ENCODE assay signal across 8 mouse cellular contexts in genomic region chr5:114922998-114923473, GRCm38 (mm10). TPM values are rescaled to one million over a fixed set of nuclear protein-coding genes. Genes with fewer than 3 reads are reported as not detected.
DNase-seq lines count a peak whose midpoint lies in the region; ATAC-seq and TF ChIP-seq lines count a peak whose summit lies in the region.
"Had no signal": no experiment of that assay in that cellular context is flagged by ENCODE, and none has a peak within 500 bp of the region (broad histone marks: within the 10 kb centered on the region; RNA-seq: fewer than 3 reads in every experiment).

TSS of gene Oasl1 (plus strand) at chr5:114923240.

- TF ChIP-seq POLR2A in kidney, adult 2 months (IDR thresholded peaks at IDR 0.05; ENCODE audit: low read depth, low read length): no peak

- H3K27me3 ChIP-seq in kidney, adult 2 months (replicated peaks; ENCODE audit: control insufficient read depth, insufficient read depth, low read length): no peaks in the 10 kb centered on the region
- no peaks in the 10 kb centered on the region for H3K27me3 ChIP-seq in lung, embryonic 15.5 days
- H3K27me3 ChIP-seq: midbrain, embryonic 12.5 days had no signal

- no peaks in the 10 kb centered on the region for H3K4me1 ChIP-seq in ES-E14 (ENCODE audit: control insufficient read depth in 2 of 2, insufficient read depth in 2 of 2, low read length in 2 of 2, poor library complexity in 1 of 2)
- peaks cover 7% of the 10 kb centered on the region; the same call in 1 of the 2 replicates for H3K4me1 ChIP-seq in kidney, adult 2 months (ENCODE audit: control insufficient read depth, insufficient read depth, low read length)
- H3K4me1 ChIP-seq in lung, embryonic 15.5 days: peaks cover 11% of the 10 kb centered on the region
- H3K4me1 ChIP-seq: midbrain, embryonic 12.5 days had no signal

- no peaks in the 10 kb centered on the region for H3K36me3 ChIP-seq in ES-E14 (ENCODE audit: control insufficient read depth, insufficient read depth, low read length, poor library complexity, severe bottlenecking)
- no peaks in the 10 kb centered on the region for H3K36me3 ChIP-seq in kidney, adult 2 months (ENCODE audit: control insufficient read depth, insufficient read depth, low read length)
- H3K36me3 ChIP-seq in lung, embryonic 15.5 days: no peaks in the 10 kb centered on the region
- H3K36me3 ChIP-seq: midbrain, embryonic 12.5 days had no signal

- no peaks in the 10 kb centered on the region for H3K9me3 ChIP-seq in ES-E14 (ENCODE audit: control insufficient read depth, insufficient read depth, low read depth, low read length)
- H3K9me3 ChIP-seq in lung, embryonic 15.5 days: no peaks in the 10 kb centered on the region
- H3K9me3 ChIP-seq: midbrain, embryonic 12.5 days had no signal

- H3K4me3 ChIP-seq in ES-E14 (ENCODE audit: insufficient read depth in 1 of 2, low read depth in 1 of 2, low read length in 2 of 2, poor library complexity in 1 of 2, severe bottlenecking in 1 of 2): peak within 1 kb of the TSS; percentile 35 to 38; a peak in 2 of 4 replicates
- H3K4me3 ChIP-seq in kidney, adult 2 months (ENCODE audit: insufficient read depth, low read depth, low read length): peak within 1 kb of the TSS; percentile 58
- H3K4me3 ChIP-seq in lung, embryonic 15.5 days: peak within 1 kb of the TSS; percentile 35
- H3K4me3 ChIP-seq: midbrain, embryonic 12.5 days had no signal

- 4% methylated on average over 15 of the region's 15 CpGs for WGBS in kidney, adult 2 months
- WGBS in lung, embryonic 15.5 days: 17% methylated on average over 15 of the region's 15 CpGs

- no peak for DNase-seq in ES-E14 (ENCODE audit: low read depth, low spot score)
- peak; percentile 65 for DNase-seq in adrenal gland, adult 2 months
- peak; percentile 57 for DNase-seq in gastrocnemius, postnatal 25 days
- peak; percentile 74 for DNase-seq in kidney, adult 2 months
- peak; percentile 71 for DNase-seq in spleen, adult 12 weeks (ENCODE audit: low spot score)
- no peak for DNase-seq in cerebellum, adult 11 months

- H3K27ac ChIP-seq in ES-E14 (ENCODE audit: insufficient read depth, low read depth, low read length, poor library complexity, severe bottlenecking): no peak within 1 kb of the TSS
- H3K27ac ChIP-seq in kidney, adult 2 months (ENCODE audit: insufficient read depth, low read depth, low read length): peak within 1 kb of the TSS; percentile 2; the same call in 1 of the 2 replicates
- no peak within 1 kb of the TSS for H3K27ac ChIP-seq in lung, embryonic 15.5 days
- H3K27ac ChIP-seq: midbrain, embryonic 12.5 days had no signal

- in situ Hi-C loops in ES-E14 (cut with MboI; ENCODE audit: low sequenced_read_pairs in 2 of 2, unreplicated experiment in 2 of 2): no loop called here

- peak within 1 kb of the TSS; percentile 53; the same call in 1 of the 2 replicates for H3K9ac ChIP-seq in ES-E14 (ENCODE audit: insufficient read depth, low read depth, low read length, poor library complexity, severe bottlenecking)
- no peak within 1 kb of the TSS for H3K9ac ChIP-seq in lung, embryonic 15.5 days
- H3K9ac ChIP-seq: midbrain, embryonic 12.5 days had no signal

- H3K4me2 ChIP-seq in lung, embryonic 15.5 days: peak within 1 kb of the TSS; percentile 53
- H3K4me2 ChIP-seq: midbrain, embryonic 12.5 days had no signal

- ATAC-seq in lung, embryonic 15.5 days (ENCODE audit: borderline replicate concordance, extremely low read depth, low FRiP score, low TSS enrichment): peak; percentile 52; the same call in 1 of the 2 replicates

- TF ChIP-seq CTCF in kidney, adult 2 months (conservative IDR thresholded peaks at IDR 0.05; ENCODE audit: insufficient read depth, insufficient read length, low read depth, low read length): no peak

TF ChIP-seq in ES-E14, 5 proteins besides CTCF, POLR2A, EP300 and RAD21:
- no peak for TF ChIP-seq ZNF384 (IDR thresholded peaks at IDR 0.05; ENCODE audit: low read depth, low read length)
- no peak for TF ChIP-seq HCFC1 (IDR thresholded peaks at IDR 0.05; ENCODE audit: borderline replicate concordance, insufficient read depth, low read length)
- no peak for TF ChIP-seq ZC3H11A (IDR thresholded peaks at IDR 0.05; ENCODE audit: borderline replicate concordance, low read depth, low read length)
- no peak for TF ChIP-seq CHD2 (IDR thresholded peaks at IDR 0.05; ENCODE audit: low read depth, low read length)
- no peak for TF ChIP-seq MAFK (IDR thresholded peaks at IDR 0.05; ENCODE audit: insufficient read depth, low read depth, low read length)

RNA-seq across cellular contexts. Expression of gene Oasl1, which starts in this region (rescaled TPM):
- 0.27 and 0.95 TPM in 2 replicates for total RNA-seq in ES-E14 (2012; rRNA removed)
- 1 to 10 TPM in 1 of 2 experiments, under 1 TPM in 1; 0.98 to 1.3 TPM for total RNA-seq in adrenal gland, adult 2 months (2021)
- polyA plus RNA-seq in adrenal gland, adult 2 months (2012; rRNA removed): 5.0 and 7.4 TPM in 2 replicates
- under 1 TPM; 0.38 to 0.51 TPM for total RNA-seq in gastrocnemius, postnatal 25 days (2021)
- polyA plus RNA-seq in kidney, adult 2 months (2012; rRNA removed): 4.3 and 5.7 TPM in 2 replicates
- polyA plus RNA-seq in lung, embryonic 15.5 days (2015; fragmentation: Nextera tagmentation; extraction: Ambion mirVana): 0.70 and 1.2 TPM in 2 replicates

Comparison
In these comparisons a context has a peak if more than half of its experiments do, and no peak if none do; other contexts are left out.
1. Peak in DNase-seq in gastrocnemius, postnatal 25 days; RNA of the gene not detected or under 1 TPM.
2. DNase-seq: peak in adrenal gland, adult 2 months (single experiment), kidney, adult 2 months (single experiment) and spleen, adult 12 weeks (single experiment); none in ES-E14 (single experiment) and cerebellum, adult 11 months (single experiment).
3. Peak in every context shown above with its lines, with median percentiles within 50 percentile points of each other: H3K4me3 ChIP-seq.